Mouse (Mus musculus) small intestine, adult 2 months (tissue): ENCODE results near the gene Gtf2ird1. TPM values are rescaled to one million over a fixed set of nuclear protein-coding genes. Genes with fewer than 3 reads are reported as not detected.

Experiments used
- H3K27ac ChIP-seq: fragments of 200-500 bp; 2 replicates; pipeline ENCODE4 v1.5.1; 2012; ENCODE audit warnings: low read depth, low read length, control low read depth, inconsistent platforms; ENCODE audit not compliant: insufficient read depth
- H3K27me3 ChIP-seq: fragments of 200-500 bp; 2 replicates; pipeline ENCODE4 v1.6.1; 2012; ENCODE audit warnings: mild to moderate bottlenecking, moderate library complexity, low read length, inconsistent platforms; ENCODE audit not compliant: control insufficient read depth, insufficient read depth
- H3K36me3 ChIP-seq: fragments of 200-500 bp; 2 replicates; pipeline ENCODE4 v1.6.1; 2012; ENCODE audit warnings: mild to moderate bottlenecking, low read length, control low read depth, inconsistent platforms; ENCODE audit not compliant: control insufficient read depth, insufficient read depth
- H3K4me1 ChIP-seq: fragments of 200-500 bp; 2 replicates; pipeline ENCODE4 v1.6.1; 2012; ENCODE audit warnings: low read length, inconsistent platforms, mixed read lengths; ENCODE audit not compliant: control insufficient read depth, insufficient read depth, insufficient read length
- H3K4me3 ChIP-seq: fragments of 200-500 bp; 2 replicates; pipeline ENCODE4 v1.5.1; 2012; ENCODE audit warnings: low read depth, mild to moderate bottlenecking, control low read depth, inconsistent platforms, low read length, moderate library complexity
- CTCF ChIP-seq: fragments of 200-500 bp; IDR thresholded peaks from 2 replicates; pipeline ENCODE4 v1.5.1; 2012; ENCODE audit warnings: low read depth, mild to moderate bottlenecking, control low read depth, inconsistent platforms, low read length, moderate library complexity, mixed read lengths; ENCODE audit not compliant: insufficient replicate concordance, insufficient read length; ENCODE audit errors: extremely low read depth
- POLR2A ChIP-seq: fragments of 200-500 bp; IDR thresholded peaks from 2 replicates; pipeline ENCODE4 v1.6.1; 2012; ENCODE audit warnings: low read depth, mild to moderate bottlenecking, control low read depth, inconsistent platforms, low read length, moderate library complexity
- WGBS: fragments of 180-500 bp; shearing (Covaris S2); methylation state at CpG from one replicate; pipeline ENCODE4 v1.1.7; 2018; 5-methylcytosine and 5-hydroxymethylcytosine counted together
- polyA plus RNA-seq: library from polyadenylated mRNA; depleted of rRNA; stranded (reverse); fragments of >200 nt; gene quantifications from 2 replicates; pipeline ENCODE4 v1.2.3, GENCODE M21; 2012

The Gtf2ird1 gene
- polyA plus RNA-seq, 1 experiment = 40.4 TPM

- 20% methylated on average over 21 of the region's 21 CpGs for WGBS
- Histone ChIP-seq H3K36me3 (no peaks in the 10 kb centered on the region), H3K27me3 (no peaks in the 10 kb centered on the region), H3K4me1 (peaks cover 9% of the 10 kb centered on the region; the same call in 1 of the 2 replicates), H3K4me3 (no peak overlapping the region), H3K27ac (no peak overlapping the region)
- TF ChIP-seq CTCF = no peak
- TF ChIP-seq POLR2A = no peak
These were observed 9.9 kb upstream of the Gtf2ird1 start for GRCm38 (mm10) chr5:134466296-134467029.

- WGBS = 59% methylated on average over 1 of the region's 1 CpGs
These were observed 8.7 kb upstream of the Gtf2ird1 start for GRCm38 (mm10) chr5:134465197-134465596.

GRCm38 (mm10) chr5:134464225-134464624 is 7.7 kb upstream of the Gtf2ird1 start:
- WGBS = 76% methylated on average over 5 of the region's 5 CpGs
- Histone ChIP-seq H3K27ac (no peak overlapping the region), H3K4me3 (no peak overlapping the region), H3K4me1 (peaks cover 9% of the 10 kb centered on the region; the same call in 1 of the 2 replicates), H3K27me3 (no peaks in the 10 kb centered on the region), H3K36me3 (no peaks in the 10 kb centered on the region)
- TF ChIP-seq POLR2A = no peak
- no peak for TF ChIP-seq CTCF

More at GRCm38 (mm10) chr5:134465197-134465596, 8.7 kb upstream of the Gtf2ird1 start:
- no peaks in the 10 kb centered on the region for H3K36me3 ChIP-seq
- no peak overlapping the region for H3K4me3 ChIP-seq
- no peak overlapping the region for H3K27ac ChIP-seq
- H3K4me1 ChIP-seq = peaks cover 9% of the 10 kb centered on the region; the same call in 1 of the 2 replicates
- H3K27me3 ChIP-seq = no peaks in the 10 kb centered on the region
- no peak for TF ChIP-seq POLR2A
- no peak for TF ChIP-seq CTCF

- no peak overlapping the region for H3K27ac ChIP-seq
- 94% methylated on average over 8 of the region's 8 CpGs for WGBS
- no peak overlapping the region for H3K4me3 ChIP-seq
- peaks cover 11% of the 10 kb centered on the region; the same call in 1 of the 2 replicates for H3K4me1 ChIP-seq
- no peaks in the 10 kb centered on the region for H3K27me3 ChIP-seq
- no peak for TF ChIP-seq POLR2A
- TF ChIP-seq CTCF = no peak
- H3K36me3 ChIP-seq = no peaks in the 10 kb centered on the region
These were observed 6.2 kb upstream of the Gtf2ird1 start for GRCm38 (mm10) chr5:134462731-134463130.

GRCm38 (mm10) chr5:134462316-134462715 is 5.8 kb upstream of the Gtf2ird1 start:
- no peaks in the 10 kb centered on the region for H3K27me3 ChIP-seq
- H3K4me3 ChIP-seq = no peak overlapping the region
- H3K27ac ChIP-seq = no peak overlapping the region
- WGBS = 92% methylated on average over 2 of the region's 2 CpGs
- H3K36me3 ChIP-seq = no peaks in the 10 kb centered on the region
- peaks cover 14% of the 10 kb centered on the region; the same call in 1 of the 2 replicates for H3K4me1 ChIP-seq
- TF ChIP-seq CTCF (no peak), POLR2A (no peak)

GRCm38 (mm10) chr5:134460546-134460945 is 4.0 kb upstream of the Gtf2ird1 start:
- Histone ChIP-seq H3K27me3 (no peaks in the 10 kb centered on the region), H3K4me1 (peaks cover 11% of the 10 kb centered on the region), H3K4me3 (no peak overlapping the region), H3K36me3 (no peaks in the 10 kb centered on the region), H3K27ac (no peak overlapping the region)
- WGBS = 96% methylated on average over 4 of the region's 4 CpGs
- no peak for TF ChIP-seq POLR2A
- no peak for TF ChIP-seq CTCF

GRCm38 (mm10) chr5:134459096-134459495 is 2.6 kb upstream of the Gtf2ird1 start:
- Histone ChIP-seq H3K27ac (no peak overlapping the region), H3K4me3 (no peak overlapping the region), H3K36me3 (no peaks in the 10 kb centered on the region), H3K4me1 (peaks cover 11% of the 10 kb centered on the region), H3K27me3 (no peaks in the 10 kb centered on the region)
- TF ChIP-seq CTCF = no peak
- no peak for TF ChIP-seq POLR2A
- 88% methylated on average over 7 of the region's 7 CpGs for WGBS
